Mouse (Mus musculus): ENCODE data around the gene Rad9a. TPM values are rescaled to one million over a fixed set of nuclear protein-coding genes. Genes with fewer than 3 reads are reported as not detected.

Rad9a gene
- total and polyA plus RNA-seq, 3 experiments, result 21.3 to 37.9 TPM; not detected in 1

GRCm38 (mm10) chr19:4184976-4185975 lies 16.2 kb downstream of the Rad9a start:
- no peaks in the 10 kb centered on the region for H3K79me2 ChIP-seq (ENCODE audit: control insufficient read depth, insufficient read depth, low read length, poor library complexity)
- no peak overlapping the region for H3K9ac ChIP-seq (ENCODE audit: control insufficient read depth, low read depth, low read length, poor library complexity, severe bottlenecking)
- no peak for TF ChIP-seq TBP (IDR thresholded peaks at IDR 0.05; ENCODE audit: low read depth, low read length)
- TF ChIP-seq POLR2A (IDR thresholded peaks at IDR 0.05; ENCODE audit: control insufficient read depth in 1 of 2, insufficient read depth in 1 of 2, low read depth in 1 of 2, low read length in 2 of 2, poor library complexity in 1 of 2), result no peak
- no peak for TF ChIP-seq MAX (IDR thresholded peaks at IDR 0.05; ENCODE audit: low read length)
- TF ChIP-seq RCOR1 (IDR thresholded peaks at IDR 0.05; ENCODE audit: low read depth, low read length), result no peak
- no peak for TF ChIP-seq MAFK (IDR thresholded peaks at IDR 0.05; ENCODE audit: borderline replicate concordance, low read depth, low read length)
- TF ChIP-seq MYC (IDR thresholded peaks at IDR 0.05; ENCODE audit: low read depth, low read length), result no peak
- no peak for TF ChIP-seq MEF2A (IDR thresholded peaks at IDR 0.05; ENCODE audit: extremely low read depth, insufficient replicate concordance, low read depth, low read length, poor library complexity, severe bottlenecking)
- no peak for TF ChIP-seq MAZ (IDR thresholded peaks at IDR 0.05; ENCODE audit: low read depth, low read length)
- no peak for TF ChIP-seq MXI1 (IDR thresholded peaks at IDR 0.05; ENCODE audit: low read depth, low read length)
- no peak for TF ChIP-seq CHD2 (IDR thresholded peaks at IDR 0.05; ENCODE audit: low read length)
- TF ChIP-seq ZNF384 (IDR thresholded peaks at IDR 0.05; ENCODE audit: low read depth, low read length), result no peak
- TF ChIP-seq ZMIZ1 (IDR thresholded peaks at IDR 0.05; ENCODE audit: low read depth, low read length), result no peak
- TF ChIP-seq SMC3 (IDR thresholded peaks at IDR 0.05; ENCODE audit: low read depth, low read length), result no peak
- H3K9me3 ChIP-seq (replicated peaks; ENCODE audit: insufficient read depth, low read length), result no peaks in the 10 kb centered on the region
- DNase-seq (ENCODE audit: low read depth, low spot score), result no peak
- H3K4me1 ChIP-seq (ENCODE audit: control insufficient read depth in 1 of 2, insufficient read depth in 2 of 2, low read length in 2 of 2), result peaks cover 0 to 2% of the 10 kb centered on the region in 2 experiments; a peak in 2 of 4 replicates
- H3K36me3 ChIP-seq (ENCODE audit: control insufficient read depth in 1 of 2, insufficient read depth in 2 of 2, low read length in 2 of 2), result peaks cover 0 to 4% of the 10 kb centered on the region in 2 experiments; a peak in 2 of 4 replicates
- H3K27ac ChIP-seq (ENCODE audit: control insufficient read depth, low read depth, low read length), result no peak overlapping the region
- no peaks in the 10 kb centered on the region for H3K27me3 ChIP-seq (ENCODE audit: control insufficient read depth in 1 of 2, insufficient read depth in 2 of 2, low read length in 2 of 2)
- H3K4me3 ChIP-seq (ENCODE audit: control insufficient read depth in 1 of 2, insufficient read depth in 1 of 2, low read depth in 2 of 2, low read length in 2 of 2), result no peak overlapping the region

DNA sequence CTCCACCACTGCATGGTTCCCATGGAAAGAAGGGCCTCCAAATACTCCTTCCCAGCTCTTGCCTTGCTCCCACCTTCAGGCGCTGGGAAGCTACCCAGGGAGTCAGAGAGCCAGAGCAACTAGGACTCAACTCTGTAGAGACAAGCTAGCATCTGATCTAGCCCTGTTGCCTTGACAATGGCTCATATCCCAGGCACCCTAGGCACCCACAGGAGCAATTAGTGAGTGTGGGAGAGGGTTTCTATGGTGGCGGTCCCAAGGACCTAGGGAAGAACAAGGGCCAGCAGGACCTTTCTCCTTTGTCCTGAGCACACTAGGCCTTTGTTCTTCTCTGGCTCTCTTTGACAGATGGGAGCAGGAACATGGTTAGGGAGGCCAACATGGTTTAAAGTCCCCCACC lies 17.8 kb downstream of the Rad9a start:
- no peak for DNase-seq (ENCODE audit: low read depth, low spot score)
- H3K79me2 ChIP-seq (ENCODE audit: control insufficient read depth, insufficient read depth, low read length, poor library complexity), result no peaks in the 10 kb centered on the region
- H3K27ac ChIP-seq (ENCODE audit: control insufficient read depth, low read depth, low read length), result no peak overlapping the region
- H3K4me1 ChIP-seq (ENCODE audit: control insufficient read depth in 1 of 2, insufficient read depth in 2 of 2, low read length in 2 of 2), result no peaks in the 10 kb centered on the region
- no peak for TF ChIP-seq NRF1 (IDR thresholded peaks at IDR 0.05; ENCODE audit: insufficient read depth, low read depth, low read length, poor library complexity, severe bottlenecking)
- TF ChIP-seq ZKSCAN1 (IDR thresholded peaks at IDR 0.05; ENCODE audit: low read depth, low read length), result no peak
- TF ChIP-seq RAD21 (IDR thresholded peaks at IDR 0.05; ENCODE audit: low read depth, low read length), result no peak
- no peak for TF ChIP-seq HCFC1 (IDR thresholded peaks at IDR 0.05; ENCODE audit: low read depth, low read length)
- TF ChIP-seq CTCF (IDR thresholded peaks at IDR 0.05 in 2 of 3, conservative IDR thresholded peaks at IDR 0.05 in 1 of 3; ENCODE audit: control insufficient read depth in 1 of 3, insufficient read depth in 1 of 3, low read depth in 2 of 3, low read length in 3 of 3, poor library complexity in 1 of 3, severe bottlenecking in 1 of 3), result no peak
- no peak for TF ChIP-seq EP300 (IDR thresholded peaks at IDR 0.05; ENCODE audit: low read depth in 1 of 2, low read length in 2 of 2)
- no peak for TF ChIP-seq BHLHE40 (IDR thresholded peaks at IDR 0.05; ENCODE audit: borderline replicate concordance, low read depth, low read length)
- TF ChIP-seq MAX (IDR thresholded peaks at IDR 0.05; ENCODE audit: low read length), result no peak
- no peak for TF ChIP-seq POLR2A (IDR thresholded peaks at IDR 0.05; ENCODE audit: control insufficient read depth in 1 of 2, insufficient read depth in 1 of 2, low read depth in 1 of 2, low read length in 2 of 2, poor library complexity in 1 of 2)
- TF ChIP-seq KAT2A (conservative IDR thresholded peaks at IDR 0.05; ENCODE audit: low read depth, low read length), result no peak
- no peak for TF ChIP-seq CHD2 (IDR thresholded peaks at IDR 0.05; ENCODE audit: low read length)
- no peaks in the 10 kb centered on the region for H3K27me3 ChIP-seq (ENCODE audit: control insufficient read depth in 1 of 2, insufficient read depth in 2 of 2, low read length in 2 of 2)
- no peak overlapping the region for H3K4me3 ChIP-seq (ENCODE audit: control insufficient read depth in 1 of 2, insufficient read depth in 1 of 2, low read depth in 2 of 2, low read length in 2 of 2)
- no peaks in the 10 kb centered on the region for H3K9me3 ChIP-seq (replicated peaks; ENCODE audit: insufficient read depth, low read length)
- H3K36me3 ChIP-seq (ENCODE audit: control insufficient read depth in 1 of 2, insufficient read depth in 2 of 2, low read length in 2 of 2), result 0 out of 4 replicates have a peak, but pooled peaks cover 0 to 2% of the 10 kb centered on the region in 2 experiments
- H3K9ac ChIP-seq (ENCODE audit: control insufficient read depth, low read depth, low read length, poor library complexity, severe bottlenecking), result no peak overlapping the region
